Mouse (Mus musculus): Measurements from ENCODE around the gene Olfr1.

The Olfr1 gene

GRCm38 (mm10) chr11:73399514-73399913, at the start of gene Olfr1:
Gene Olfr1, minus strand, starts transcription at chr11:73399614.
- DNase-seq = no peak

GRCm38 (mm10) chr11:73428377-73428776, 29.0 kb upstream of the Olfr1 start, which contains the start of gene Olfr378:
Gene Olfr378, minus strand, starts transcription at chr11:73428477.
- DNase-seq = no peak

- no peak for DNase-seq
These were observed 4.0 kb downstream of the Olfr1 start for GRCm38 (mm10) chr11:73395374-73395773.

GRCm38 (mm10) chr11:73370946-73371345, 28.5 kb downstream of the Olfr1 start, which contains the start of gene Olfr376:
Gene Olfr376, plus strand, starts transcription at chr11:73371246.
- DNase-seq = no peak

- DNase-seq = no peak
These were observed 48.9 kb downstream of the Olfr1 start, which contains the start of gene Olfr20 for GRCm38 (mm10) chr11:73350483-73350882. Gene Olfr20, plus strand, starts transcription at chr11:73350783.
